Mouse (Mus musculus) cerebellum, postnatal 14 days (tissue): ENCODE results near the gene Eng.

Source experiments
- DNase-seq, 2 experiments: peaks; one replicate each; pipeline ENCODE4 v3.0.0; 2021; ENCODE audit warnings: mixed read lengths in 2 of 2

Eng gene

DNA sequence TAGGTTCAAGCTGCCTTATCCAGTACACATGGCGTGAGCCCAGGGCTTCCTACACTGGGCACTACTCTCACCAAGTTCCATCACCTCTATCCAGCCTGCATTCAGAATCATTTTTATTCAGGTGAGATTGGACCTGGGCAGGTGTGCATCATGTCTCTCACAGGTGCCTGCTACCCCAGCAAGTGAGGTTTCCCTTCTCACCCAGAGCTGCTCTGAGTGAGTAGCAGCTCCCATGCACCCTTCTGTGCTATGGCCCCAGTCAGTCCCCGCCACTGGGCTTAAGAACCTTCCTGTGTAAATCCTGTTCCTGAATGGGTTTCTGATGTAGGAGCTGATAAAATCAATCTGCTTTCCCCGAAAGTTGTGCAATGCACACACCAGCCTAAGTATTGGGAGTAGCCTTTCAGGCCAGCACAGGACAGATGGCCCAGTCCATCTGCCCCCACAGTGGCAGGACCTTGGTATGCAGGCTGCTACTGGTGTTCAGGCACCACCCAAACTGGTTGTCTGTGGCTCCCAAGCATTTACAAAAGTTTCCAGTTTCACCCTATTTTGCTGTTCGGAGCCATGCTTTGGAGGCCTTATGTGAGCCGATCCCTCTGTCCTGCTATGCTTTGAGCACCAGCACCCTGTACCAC lies 22.2 kb upstream of the Eng start:
- DNase-seq = no peak

DNA sequence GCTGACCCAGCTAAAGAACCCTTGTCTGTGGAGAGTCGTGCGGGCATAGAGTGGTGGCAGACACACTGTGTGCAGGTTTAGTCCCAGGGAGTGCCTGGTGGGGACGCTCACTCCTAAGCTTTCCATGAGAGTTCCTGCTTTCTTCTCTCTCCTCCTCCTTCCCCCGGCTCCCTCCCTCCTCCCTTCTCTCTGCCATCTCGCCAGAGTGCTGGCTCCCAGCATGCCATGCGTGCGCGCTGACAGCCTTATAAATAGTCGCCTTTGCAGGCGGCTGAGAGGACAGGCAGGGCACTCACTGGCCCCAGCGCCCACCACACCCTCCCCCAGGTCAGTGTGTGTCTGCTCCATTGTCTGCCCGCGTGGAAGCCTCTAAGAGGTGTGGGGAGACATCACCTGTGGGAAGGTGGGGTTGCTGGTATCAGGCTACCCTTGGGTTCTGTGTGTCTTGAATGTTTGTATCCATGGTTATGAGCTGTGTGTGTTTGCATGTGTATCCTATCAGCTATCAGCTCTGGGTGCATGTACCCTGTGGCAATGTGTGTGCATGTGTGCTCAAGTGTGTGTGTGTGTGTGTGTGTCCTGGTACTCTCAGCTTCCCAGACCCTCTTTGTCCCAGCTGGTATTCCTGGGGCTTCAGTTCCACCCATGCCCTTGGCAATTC lies 21.1 kb upstream of the Eng start:
- DNase-seq = peak; percentile 86 to 87

DNA sequence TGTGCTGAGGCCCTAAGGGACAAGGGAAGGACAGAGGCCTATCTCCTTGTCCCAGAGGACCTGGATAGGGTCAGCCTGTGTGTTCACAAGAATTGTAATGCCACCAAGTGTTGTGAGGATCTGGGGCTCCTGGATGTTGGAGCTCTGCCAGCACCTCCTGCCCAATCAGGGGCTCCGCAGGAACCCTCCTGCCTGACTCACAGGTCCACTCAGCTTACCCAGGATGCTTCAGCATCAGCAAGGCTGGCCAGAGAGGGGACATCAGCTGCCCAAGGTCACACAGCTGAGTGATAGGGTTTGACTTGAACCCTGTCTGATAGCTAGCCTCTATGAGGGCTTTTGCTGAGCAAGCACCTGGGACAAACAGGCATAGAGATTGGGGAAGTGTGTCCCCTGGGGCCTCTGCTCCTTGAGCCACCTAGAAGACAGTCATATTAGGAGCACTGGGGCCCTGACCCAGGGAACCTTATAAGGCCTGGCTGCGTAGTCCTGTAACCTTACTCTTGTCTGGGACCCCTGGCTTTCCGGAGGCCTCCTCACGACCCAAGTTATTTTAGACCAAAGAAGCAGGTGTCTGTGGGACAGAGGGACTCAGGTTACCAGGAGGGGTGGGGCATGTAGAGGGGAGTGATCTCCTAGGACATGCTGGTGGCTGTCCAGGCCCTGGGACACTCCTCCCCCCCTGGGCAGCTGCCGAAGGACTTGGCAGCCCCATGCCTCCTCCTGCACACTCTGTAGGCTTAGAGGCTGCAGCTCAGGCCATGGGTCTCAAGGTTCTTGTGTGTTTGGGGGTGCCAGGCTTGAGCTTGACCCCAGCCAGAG lies 20.3 kb upstream of the Eng start:
- peak; percentile 68 to 77 for DNase-seq

DNA sequence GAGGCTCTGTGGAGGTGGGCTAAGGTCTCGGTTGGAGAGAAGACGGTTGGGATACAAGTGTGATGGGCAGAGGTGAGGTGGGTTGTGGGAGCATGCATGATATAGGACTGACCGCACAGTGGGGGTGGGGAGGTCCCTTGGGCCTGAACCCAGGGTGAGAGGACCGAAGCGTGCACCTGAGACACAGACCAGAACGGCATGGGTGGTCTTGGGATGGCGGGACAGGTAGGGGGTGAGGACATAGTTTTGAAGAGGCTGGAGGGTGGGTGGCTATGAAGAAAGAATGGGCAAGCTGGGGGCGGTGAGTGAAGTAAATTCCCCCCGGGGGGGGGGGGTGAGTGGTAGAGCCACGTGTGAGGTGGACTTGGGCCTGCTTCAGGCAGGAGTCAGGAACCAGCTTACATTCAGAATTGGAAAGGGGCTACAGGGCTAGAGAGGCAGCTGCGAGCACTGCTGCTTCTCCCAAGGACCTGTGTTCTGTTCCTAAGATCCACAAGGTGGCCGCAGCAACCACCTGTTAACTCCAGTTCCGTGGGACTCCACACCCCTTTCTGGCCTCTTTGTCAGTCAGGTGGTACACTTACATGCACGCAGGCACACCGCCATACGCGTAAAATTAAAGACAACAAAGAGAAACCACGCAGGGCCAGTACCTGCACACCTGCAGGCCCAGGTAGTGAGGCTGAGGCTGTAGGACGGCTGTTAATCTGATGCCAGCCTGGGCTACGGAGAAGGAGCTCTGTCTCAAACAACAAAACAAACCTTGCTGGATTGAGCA lies 18.9 kb upstream of the Eng start:
- no peak for DNase-seq

DNA sequence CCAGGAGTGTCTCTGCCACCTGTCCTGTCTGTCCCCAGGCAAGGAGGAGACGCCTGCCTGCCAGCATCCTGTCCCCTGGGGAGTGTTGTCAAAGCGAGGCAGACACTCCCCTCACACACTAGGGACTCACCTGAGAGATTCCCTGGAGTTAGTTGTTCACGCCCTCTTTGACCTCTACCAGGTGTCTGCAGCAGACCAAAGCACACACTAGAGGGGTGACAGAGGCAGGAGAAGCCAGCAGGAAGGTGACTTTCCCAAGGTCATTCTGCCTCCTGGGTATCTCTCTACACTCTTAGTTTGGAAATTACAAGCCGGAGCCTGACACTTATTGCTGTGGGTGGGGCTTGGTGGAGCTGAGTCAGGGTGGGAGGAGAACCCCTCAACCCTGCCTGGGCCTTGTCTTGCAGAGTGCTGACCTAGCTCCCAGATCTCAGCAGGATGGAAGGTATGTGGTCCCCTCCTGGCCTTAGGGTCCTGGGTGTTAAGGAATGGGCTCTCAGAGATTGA lies 18.3 kb upstream of the Eng start:
- DNase-seq = no peak

DNA sequence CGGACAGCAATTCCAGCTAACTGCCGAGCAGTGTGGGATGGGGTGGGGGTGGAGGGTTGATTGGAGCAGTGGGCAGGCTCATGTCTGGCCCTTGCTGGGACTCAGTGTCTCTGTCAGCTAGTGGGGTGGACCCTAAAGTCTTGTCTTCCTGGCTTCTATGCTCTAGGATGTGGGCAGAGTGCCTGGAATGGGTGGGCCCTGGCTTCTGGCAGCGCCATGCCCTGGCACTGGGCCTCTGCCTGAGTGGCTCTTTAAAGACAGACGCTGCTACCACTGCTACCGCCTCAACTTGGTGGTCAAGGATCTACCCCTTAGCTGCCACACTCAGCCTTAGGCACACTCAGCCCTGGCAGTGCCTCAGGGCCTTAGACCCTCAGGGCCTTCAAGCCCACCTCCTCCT lies 17.7 kb upstream of the Eng start:
- DNase-seq = peak; percentile 82 to 88

DNA sequence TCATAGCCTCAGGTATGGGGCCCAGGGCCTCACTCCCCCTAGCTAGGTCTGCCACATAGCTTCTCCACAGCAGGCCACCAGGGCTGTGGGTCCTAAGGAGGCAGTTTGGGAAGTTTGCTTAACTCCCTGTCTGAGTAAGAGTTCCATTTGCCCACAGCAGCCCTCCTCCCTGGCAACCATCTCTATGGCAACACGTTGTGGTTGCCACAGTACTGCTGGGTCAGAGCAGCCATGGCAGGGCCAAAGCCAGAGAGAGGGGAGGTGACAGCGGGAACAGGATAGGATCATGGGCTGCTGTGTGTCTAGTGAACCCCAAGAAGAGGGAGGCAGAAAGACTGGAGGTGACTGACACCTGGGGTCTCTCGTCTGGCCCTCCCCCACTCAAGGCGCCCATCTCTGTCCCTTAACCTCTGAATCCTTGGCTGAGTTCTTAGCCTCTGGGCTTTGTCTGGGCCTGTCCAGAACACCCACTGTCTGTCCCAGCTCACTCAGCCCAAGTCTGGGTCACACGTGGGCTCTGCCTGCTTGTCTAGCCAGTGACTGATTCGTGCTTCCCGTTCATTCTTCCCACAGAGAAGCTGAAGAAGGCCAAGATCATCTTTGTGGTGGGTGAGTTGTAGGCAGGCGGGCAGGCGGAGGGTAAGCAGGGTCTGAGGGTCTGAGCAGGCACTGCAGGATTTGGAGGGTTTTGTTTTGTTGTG lies 17.0 kb upstream of the Eng start:
- peak; percentile 41 to 63 for DNase-seq

DNA sequence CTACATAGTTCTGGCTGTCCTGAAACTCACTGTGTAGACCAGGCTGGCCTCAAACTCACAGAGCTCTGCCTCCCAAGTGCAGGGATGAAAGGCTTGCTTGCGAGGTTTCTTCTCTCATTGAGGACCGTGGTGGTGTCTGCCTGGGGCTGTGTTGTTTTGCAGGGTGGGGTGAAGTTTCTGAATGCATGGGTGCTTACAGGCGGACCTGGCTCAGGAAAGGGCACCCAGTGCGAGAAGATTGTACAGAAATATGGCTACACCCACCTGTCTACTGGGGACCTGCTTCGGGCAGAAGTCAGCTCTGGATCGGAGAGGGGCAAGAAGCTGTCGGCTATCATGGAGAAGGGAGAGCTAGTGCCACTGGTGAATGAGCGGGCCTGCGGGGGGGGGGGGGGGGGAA lies 16.4 kb upstream of the Eng start:
- DNase-seq = no peak

DNA sequence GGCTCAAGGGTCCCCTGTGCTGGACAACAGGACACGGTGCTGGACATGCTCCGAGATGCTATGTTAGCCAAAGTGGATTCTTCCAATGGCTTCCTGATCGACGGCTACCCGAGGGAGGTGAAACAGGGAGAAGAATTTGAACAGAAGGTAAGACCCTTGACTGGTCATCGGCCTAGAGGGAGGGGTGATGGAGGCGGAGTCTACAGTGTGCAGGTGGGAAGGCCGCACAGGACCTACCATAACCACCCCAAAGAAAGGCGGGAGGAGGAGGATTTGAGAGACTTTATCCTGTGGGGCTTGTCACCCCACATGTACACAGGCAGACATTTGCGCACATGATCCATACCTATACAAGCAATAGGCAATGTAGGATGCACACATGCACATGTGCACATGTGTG lies 15.3 kb upstream of the Eng start:
- DNase-seq = no peak

DNA sequence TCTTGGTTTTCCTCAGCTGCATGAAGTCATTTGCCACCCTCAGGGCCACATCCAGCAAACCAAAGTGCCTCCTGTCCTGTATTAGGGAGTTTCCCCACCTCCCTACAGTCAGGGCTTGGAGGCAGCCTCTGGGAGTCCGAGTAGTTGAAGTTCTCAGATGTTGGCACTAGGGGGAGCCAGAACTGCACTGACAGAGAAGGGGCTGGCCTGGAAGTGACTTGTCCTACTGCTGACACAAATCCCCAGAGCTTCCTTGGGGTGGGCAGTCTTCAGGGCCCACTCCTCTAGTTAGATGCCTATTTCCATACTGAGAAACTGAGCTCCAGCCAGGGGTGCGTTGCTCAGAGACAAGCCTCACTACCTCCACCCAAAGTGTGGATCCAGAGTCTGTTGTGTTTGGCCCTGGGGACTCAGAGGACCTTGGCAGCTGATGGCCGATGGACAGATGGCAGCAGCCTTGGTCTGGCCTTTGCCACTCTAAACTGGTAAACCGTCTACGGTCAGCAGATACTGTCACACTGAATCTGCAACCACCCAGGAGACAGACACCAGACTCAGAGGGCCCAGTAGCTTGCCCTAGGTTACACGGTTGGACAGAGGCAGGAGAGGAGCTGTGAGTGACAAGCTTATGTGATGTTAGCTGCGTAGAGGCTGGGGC lies 14.5 kb upstream of the Eng start:
- DNase-seq = peak; percentile 87 to 89

DNA sequence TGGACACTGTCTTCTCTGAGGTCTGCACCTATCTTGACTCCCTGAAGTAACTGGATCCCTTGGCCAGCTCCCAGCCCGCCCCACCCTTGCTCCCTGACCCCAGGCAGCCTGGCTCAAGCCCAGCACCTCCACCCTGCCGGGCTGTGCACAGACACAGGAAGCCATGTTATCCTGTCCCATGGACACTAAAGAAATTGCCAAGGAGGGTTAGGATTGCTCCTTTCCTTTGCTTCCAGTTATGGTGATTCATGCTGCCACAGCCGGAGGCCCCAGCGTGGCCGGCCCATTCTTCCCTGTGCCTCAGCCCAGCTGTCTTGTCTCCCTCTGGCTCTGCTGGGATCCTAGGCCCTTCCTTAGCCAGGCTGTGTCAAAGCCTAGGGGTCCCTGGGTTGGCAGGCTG lies 12.7 kb upstream of the Eng start:
- DNase-seq = no peak

DNA sequence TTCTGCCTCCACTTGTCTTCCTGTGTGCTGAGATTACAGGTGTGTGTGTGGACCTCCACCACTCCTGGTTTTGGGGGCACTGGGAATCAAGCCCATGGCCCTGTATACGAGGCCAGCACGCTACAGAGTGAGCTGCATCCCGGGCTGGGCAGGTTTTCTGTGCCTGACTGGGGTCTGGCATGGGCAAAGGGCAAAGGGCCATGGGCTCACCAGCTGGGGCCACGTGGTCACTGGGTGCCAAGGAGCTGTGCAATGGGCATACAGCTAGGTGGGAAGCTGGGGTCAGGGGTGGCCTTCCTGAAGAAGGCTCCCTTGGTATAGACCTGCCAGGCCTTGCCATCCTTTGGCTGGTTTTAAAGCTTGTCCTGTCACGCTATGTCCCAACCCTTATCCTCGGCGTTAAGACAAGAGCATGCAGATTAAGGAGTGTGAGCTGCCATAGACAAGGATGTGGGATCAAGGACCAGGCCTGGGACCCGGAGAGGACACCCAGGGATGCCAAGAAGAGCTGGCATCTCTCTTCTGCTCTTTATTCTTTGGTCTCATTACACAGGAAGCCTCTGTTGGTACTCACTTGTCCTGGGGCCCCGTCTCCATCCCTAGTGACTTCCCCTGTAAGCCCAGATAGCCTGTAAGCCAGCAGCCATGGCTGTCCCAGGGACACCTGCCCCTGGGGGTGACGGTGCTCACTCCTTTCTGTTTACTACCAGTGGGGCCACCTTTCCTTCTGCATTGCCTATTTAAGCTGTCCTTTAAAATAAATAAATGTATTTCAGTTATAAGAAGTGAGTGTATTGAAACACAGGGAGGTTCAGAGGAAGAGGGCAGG lies 11.9 kb upstream of the Eng start:
- DNase-seq = no peak

DNA sequence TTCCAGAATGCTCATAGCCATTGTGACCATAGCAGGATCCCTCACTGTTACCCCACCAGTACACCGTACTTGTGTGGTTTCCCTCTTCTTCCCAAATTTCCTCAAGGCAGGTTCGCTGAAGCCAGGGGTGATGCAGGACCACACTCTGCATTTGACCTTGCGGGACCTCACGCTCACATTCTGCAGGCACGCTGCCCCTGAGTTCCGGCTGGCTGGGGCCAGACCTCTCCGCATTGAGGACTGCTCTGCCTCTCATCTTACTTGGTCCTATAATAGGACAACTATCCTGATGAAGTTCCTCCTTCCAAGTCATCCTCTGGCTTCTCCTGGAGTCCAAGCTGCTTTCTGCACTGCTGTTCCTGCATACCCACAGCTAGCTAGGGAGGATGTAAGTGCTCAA lies 9.8 kb upstream of the Eng start:
- no peak for DNase-seq

DNA sequence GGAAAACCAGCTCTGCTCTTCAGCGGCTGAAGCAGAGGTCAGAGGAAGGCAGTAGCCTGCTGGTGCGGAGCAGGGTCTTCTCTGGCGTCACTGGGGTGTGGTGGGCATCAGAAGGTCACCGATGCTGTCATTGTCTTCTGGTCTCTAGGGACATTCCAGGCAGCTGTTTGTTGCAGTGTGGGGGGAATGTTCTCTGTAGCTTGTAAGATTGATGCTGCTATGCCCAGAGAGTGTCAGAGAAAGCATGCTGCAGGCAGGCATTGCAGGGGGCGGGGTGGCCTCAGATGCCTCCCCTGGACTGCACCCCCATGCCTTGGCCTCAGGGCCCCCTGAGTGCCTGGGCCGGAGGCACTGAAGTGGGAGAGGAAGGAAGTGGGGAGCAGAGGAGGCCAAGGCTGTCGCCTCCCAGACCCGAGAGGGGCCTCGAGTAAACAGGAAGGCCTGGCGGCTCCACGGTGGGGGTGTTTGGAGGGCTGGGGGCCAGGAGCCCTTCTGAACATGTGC lies 8.6 kb upstream of the Eng start:
- DNase-seq = no peak

DNA sequence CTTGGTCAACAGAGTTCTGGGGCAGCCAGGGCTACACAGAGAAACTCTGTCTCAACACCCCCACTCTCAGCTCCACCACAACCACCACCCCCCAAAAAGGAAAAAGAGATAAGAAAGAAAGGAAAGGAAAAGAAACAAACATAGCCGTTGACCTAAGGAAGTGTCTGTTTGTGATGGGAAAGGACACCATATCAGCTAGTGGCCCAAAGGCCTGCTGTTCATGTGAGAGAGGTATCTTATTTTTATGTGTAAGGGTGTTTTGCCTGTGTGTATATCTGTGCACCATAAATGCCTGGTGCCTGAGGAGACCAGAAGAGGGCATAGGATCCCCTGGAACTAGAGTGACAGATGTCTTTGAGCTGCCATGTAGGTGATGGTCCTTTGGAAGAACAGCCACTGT lies 6.8 kb upstream of the Eng start:
- DNase-seq = no peak

DNA sequence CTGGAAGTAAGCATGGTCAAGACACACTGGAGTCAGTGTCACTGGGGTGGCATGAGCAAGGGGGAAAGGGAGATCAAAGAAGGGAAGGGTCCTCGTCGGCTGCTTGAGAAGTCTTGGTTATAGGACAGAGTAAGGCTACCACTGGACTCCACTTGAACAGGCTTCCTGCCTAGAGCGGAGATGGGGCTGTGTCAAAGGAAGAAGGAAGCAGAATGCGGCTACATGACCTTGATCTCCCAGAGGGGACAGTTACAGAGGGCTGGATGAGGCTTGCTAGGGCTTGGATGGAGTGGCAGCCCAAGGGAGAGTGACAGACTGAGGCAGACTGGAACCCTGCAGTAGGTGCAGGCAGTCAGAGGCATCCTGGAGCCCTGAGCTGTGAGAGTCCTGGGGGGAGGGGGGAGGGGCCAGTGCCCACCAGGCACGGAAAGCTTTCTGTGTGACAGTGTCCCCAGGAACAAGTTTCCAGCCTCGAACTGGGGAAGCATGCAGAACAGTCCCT lies 5.8 kb upstream of the Eng start:
- DNase-seq = no peak

DNA sequence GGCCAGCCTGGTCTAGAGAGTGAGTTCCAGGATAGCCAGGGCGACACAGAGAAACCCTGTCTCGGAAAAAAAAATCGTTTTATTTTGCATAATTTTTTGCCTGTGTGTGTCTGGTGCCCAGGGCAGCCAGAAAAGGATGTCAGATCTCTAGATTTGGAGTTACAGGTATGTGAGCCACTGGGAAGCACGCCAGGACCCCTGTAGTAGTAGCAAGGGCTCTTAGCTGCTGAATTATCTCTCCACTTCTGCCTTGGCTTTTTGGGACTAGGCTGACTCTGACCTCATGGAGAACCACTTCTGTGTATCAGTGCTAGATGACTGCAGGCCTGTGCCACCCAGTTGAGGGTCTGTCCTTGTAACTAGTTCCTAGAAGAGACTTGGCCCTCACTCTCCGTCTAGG lies 4.6 kb upstream of the Eng start:
- DNase-seq = peak in 1 of 2 experiments; percentile 58

DNA sequence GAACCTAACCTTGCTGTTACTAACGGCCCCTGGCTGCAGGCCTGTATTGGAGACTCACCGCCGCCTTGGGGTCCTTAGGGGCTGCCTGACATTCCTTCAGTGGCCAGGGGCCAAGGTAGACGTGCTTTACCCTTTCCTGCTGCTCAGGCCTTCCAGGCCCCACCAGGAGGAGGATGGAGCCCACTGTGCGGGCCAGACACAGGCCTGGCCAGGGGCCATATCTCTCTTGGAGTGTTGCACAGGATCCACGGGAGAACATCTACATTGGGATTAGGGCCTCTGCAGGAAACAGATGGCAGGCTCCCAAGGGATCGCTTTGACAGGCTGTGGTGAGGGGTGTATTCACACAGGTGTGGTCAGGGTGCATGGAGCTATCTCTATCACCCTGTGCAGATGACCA lies 3.6 kb upstream of the Eng start:
- DNase-seq = no peak

DNA sequence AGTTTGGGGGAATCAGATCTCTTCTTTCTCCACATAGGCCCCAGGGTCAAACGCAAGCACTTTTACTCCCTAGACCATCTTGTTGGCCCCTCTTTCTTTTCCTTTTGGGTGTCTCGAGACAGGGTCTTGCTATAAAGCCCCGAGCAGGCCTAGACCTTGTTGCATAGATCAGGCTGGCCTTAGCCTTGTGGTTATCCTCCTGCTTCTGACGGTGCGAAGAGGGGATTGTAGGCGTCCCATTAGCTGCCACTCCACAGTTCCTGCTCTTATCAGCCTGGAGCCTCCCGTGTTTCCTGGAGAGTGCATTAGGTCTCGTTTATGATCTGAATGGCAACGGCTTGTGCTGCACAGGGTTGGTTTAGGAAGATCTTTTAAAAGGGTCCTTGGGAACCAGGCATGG lies 2.3 kb upstream of the Eng start:
- no peak for DNase-seq

DNA sequence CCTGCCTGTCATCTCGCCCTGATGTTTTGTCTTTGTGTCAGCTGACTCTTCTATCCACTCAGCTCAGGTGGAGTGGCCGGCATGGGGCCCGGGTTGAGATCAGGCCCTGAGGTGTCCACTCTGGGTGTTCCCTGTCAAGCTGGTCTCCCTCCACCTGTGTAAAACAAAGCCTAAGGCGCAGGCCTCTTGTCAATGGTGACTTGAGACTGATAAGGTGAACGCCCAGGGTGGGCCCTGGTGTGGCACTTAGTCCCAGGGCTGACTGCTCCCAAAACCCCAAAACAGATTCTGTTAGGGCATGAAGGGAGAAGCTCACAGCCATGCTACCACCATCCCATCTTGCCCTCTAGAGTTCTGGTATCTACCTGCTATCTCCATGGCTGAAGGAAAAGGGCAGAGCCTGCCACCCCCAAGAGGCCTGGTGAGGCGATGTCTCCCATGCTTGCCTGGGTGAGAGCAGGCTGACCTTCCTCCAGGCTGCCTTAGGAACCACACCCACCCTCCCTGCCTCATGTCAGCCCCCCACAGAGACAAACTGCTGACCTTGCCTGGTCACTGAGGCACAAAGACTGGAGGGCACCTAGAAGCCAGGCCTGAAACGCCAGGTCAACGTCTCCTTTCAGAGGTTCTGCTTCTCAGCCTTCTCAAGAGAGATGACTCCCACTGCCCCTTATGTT lies 1.5 kb upstream of the Eng start:
- no peak for DNase-seq
